Mouse (Mus musculus) left cerebral cortex, adult 8-10 months (tissue): Measurements from ENCODE around the gene Krt36. TPM values are rescaled to one million over a fixed set of nuclear protein-coding genes. Genes with fewer than 3 reads are reported as not detected.

ENCODE experiments used
- DNase-seq, 2 experiments: peaks; one replicate each; pipeline ENCODE4 v3.0.0; 2022; ENCODE audit warnings: low spot score in 2 of 2
- total RNA-seq, 4 experiments: library from RNA; stranded (reverse); gene quantifications; 2 replicates each; pipeline ENCODE4 v1.2.4; 2022

Gene Krt36
- not detected for total RNA-seq

- no peak for DNase-seq
Measured at GRCm38 (mm10) chr11:100105576-100106122, at the start of gene Krt36. Krt36 (minus strand) TSS chr11:100105626.

GRCm38 (mm10) chr11:100148615-100149330 lies 43.3 kb upstream of the Krt36 start, which contains the start of gene Krt19:
Krt19 (minus strand) TSS chr11:100148665.
- no peak for DNase-seq

GRCm38 (mm10) chr11:100147566-100148353 lies 42.3 kb upstream of the Krt36 start:
- no peak for DNase-seq

GRCm38 (mm10) chr11:100145858-100146560 lies 40.6 kb upstream of the Krt36 start:
- DNase-seq, result no peak

GRCm38 (mm10) chr11:100145104-100145503 lies 39.7 kb upstream of the Krt36 start:
- no peak for DNase-seq

GRCm38 (mm10) chr11:100140966-100141365 lies 35.5 kb upstream of the Krt36 start:
- no peak for DNase-seq

GRCm38 (mm10) chr11:100139391-100139790 lies 34.0 kb upstream of the Krt36 start:
- DNase-seq, result no peak

- DNase-seq, result no peak
Measured at GRCm38 (mm10) chr11:100138809-100139208, 33.4 kb upstream of the Krt36 start.

- no peak for DNase-seq
Measured at GRCm38 (mm10) chr11:100137693-100138092, 32.3 kb upstream of the Krt36 start.

GRCm38 (mm10) chr11:100136559-100136958 lies 31.1 kb upstream of the Krt36 start:
- no peak for DNase-seq

- DNase-seq, result no peak
Measured at GRCm38 (mm10) chr11:100135731-100136130, 30.3 kb upstream of the Krt36 start, which contains the start of gene Krt15. Krt15 (minus strand) TSS chr11:100135928.

- DNase-seq, result no peak
Measured at GRCm38 (mm10) chr11:100124901-100125300, 19.5 kb upstream of the Krt36 start.

- no peak for DNase-seq
Measured at GRCm38 (mm10) chr11:100121466-100121865, 16.0 kb upstream of the Krt36 start, which contains the start of gene Krt13. Krt13 (minus strand) TSS chr11:100121566.

- DNase-seq, result no peak
Measured at GRCm38 (mm10) chr11:100120331-100120730, 14.9 kb upstream of the Krt36 start.

GRCm38 (mm10) chr11:100113742-100114029 lies 8.3 kb upstream of the Krt36 start:
- no peak for DNase-seq

GRCm38 (mm10) chr11:100112935-100113741 lies 7.7 kb upstream of the Krt36 start:
- no peak for DNase-seq

GRCm38 (mm10) chr11:100102693-100103429 lies 2.6 kb downstream of the Krt36 start:
- no peak for DNase-seq

GRCm38 (mm10) chr11:100100391-100100790 lies 5.0 kb downstream of the Krt36 start:
- DNase-seq, result no peak

GRCm38 (mm10) chr11:100097819-100098218 lies 7.6 kb downstream of the Krt36 start:
- no peak for DNase-seq

- DNase-seq, result no peak
Measured at GRCm38 (mm10) chr11:100096141-100096540, 9.3 kb downstream of the Krt36 start, which contains the start of gene Krt35. Krt35 (minus strand) TSS chr11:100096241.
